Mouse (Mus musculus) CH12.LX (cell line): ENCODE measurements around the gene Ptprd. TPM values are rescaled to one million over a fixed set of nuclear protein-coding genes. Genes with fewer than 3 reads are reported as not detected.

Source experiments
- DNase-seq: peaks from one replicate; pipeline ENCODE4 v3.0.0-alpha.2; 2013; ENCODE audit errors: extremely low read depth
- H3K27ac ChIP-seq: 2 replicates; pipeline ENCODE4 v1.5.1; 2012; ENCODE audit warnings: low read depth, mild to moderate bottlenecking, control low read depth, moderate library complexity; ENCODE audit not compliant: insufficient read depth
- H3K27me3 ChIP-seq: replicated peaks from 2 replicates; pipeline ENCODE3; 2012; ENCODE audit warnings: inconsistent platforms
- H3K36me3 ChIP-seq, 2 experiments: replicated peaks in 1 of 2; 2 replicates each; pipeline versions ENCODE3 to v1.6.1; 2012; ENCODE audit warnings: inconsistent platforms in 1 of 2, low read length in 1 of 2, mild to moderate bottlenecking in 1 of 2, mixed read lengths in 1 of 2, moderate library complexity in 1 of 2; ENCODE audit not compliant: control insufficient read depth in 1 of 2, insufficient read depth in 1 of 2
- H3K4me1 ChIP-seq, 2 experiments: 2 replicates each; pipeline ENCODE4 v1.6.1; 2012; ENCODE audit warnings: inconsistent platforms in 1 of 2, moderate library complexity in 1 of 2; ENCODE audit not compliant: insufficient read depth in 2 of 2, control insufficient read depth in 1 of 2
- H3K4me2 ChIP-seq: 2 replicates; pipeline ENCODE4 v1.6.1; 2012; ENCODE audit warnings: low read depth, mild to moderate bottlenecking, control low read depth; ENCODE audit not compliant: poor library complexity, insufficient read depth, severe bottlenecking
- H3K4me3 ChIP-seq, 3 experiments: fragments of 150-350 bp in 1 of 3; sonication (generic) in 1 of 3; replicated peaks in 1 of 3; 2 replicates each; pipeline versions ENCODE3 to v1.5.1; 2011 to 2012; ENCODE audit warnings: low read depth in 2 of 3, low read length in 2 of 3, mild to moderate bottlenecking in 2 of 3, moderate library complexity in 2 of 3, control low read depth in 1 of 3, improper control_type of control experiment in 1 of 3, inconsistent platforms in 1 of 3, mixed read lengths in 1 of 3; ENCODE audit not compliant: poor library complexity in 1 of 3
- H3K79me2 ChIP-seq: replicated peaks from 2 replicates; pipeline ENCODE4 v1.6.1; 2012; ENCODE audit warnings: mild to moderate bottlenecking, moderate library complexity; ENCODE audit not compliant: control insufficient read depth, poor library complexity, insufficient read depth, severe bottlenecking; ENCODE audit errors: extremely low read depth
- H3K9ac ChIP-seq: 2 replicates; pipeline ENCODE4 v1.6.1; 2012; ENCODE audit warnings: low read depth, mild to moderate bottlenecking, control low read depth, moderate library complexity; ENCODE audit not compliant: insufficient read depth
- H3K9me3 ChIP-seq: replicated peaks from 2 replicates; pipeline ENCODE3; 2012; ENCODE audit warnings: low read length, inconsistent platforms, mixed read lengths
- CTCF ChIP-seq, 2 experiments: IDR thresholded peaks in 1 of 2; conservative IDR thresholded peaks in 1 of 2; 2 replicates each; pipeline ENCODE4 v1.5.1; 2011 to 2012; ENCODE audit warnings: low read depth in 2 of 2, low read length in 2 of 2, improper control_type of control experiment in 1 of 2, inconsistent platforms in 1 of 2, mild to moderate bottlenecking in 1 of 2, moderate library complexity in 1 of 2
- ELF1 ChIP-seq: IDR thresholded peaks from 2 replicates; pipeline ENCODE4 v1.6.1; 2014; ENCODE audit warnings: low read depth, mild to moderate bottlenecking, inconsistent platforms, low read length, improper control_type of control experiment
- HCFC1 ChIP-seq: IDR thresholded peaks from 2 replicates; pipeline ENCODE4 v1.6.1; 2012; ENCODE audit warnings: low read depth, mild to moderate bottlenecking, inconsistent platforms, low read length, improper control_type of control experiment
- IRF4 ChIP-seq: IDR thresholded peaks from 2 replicates; pipeline ENCODE4 v1.6.1; 2014; ENCODE audit warnings: low read depth, mild to moderate bottlenecking, inconsistent platforms, low read length, improper control_type of control experiment
- JUN ChIP-seq: IDR thresholded peaks from 2 replicates; pipeline ENCODE4 v1.6.1; 2011; ENCODE audit warnings: low read depth, mild to moderate bottlenecking, low read length, improper control_type of control experiment, moderate library complexity; ENCODE audit not compliant: insufficient read depth
- JUND ChIP-seq: conservative IDR thresholded peaks from 2 replicates; pipeline ENCODE4 v1.6.1; 2011; ENCODE audit warnings: low read depth, low read length, improper control_type of control experiment
- KAT2A ChIP-seq: IDR thresholded peaks from 2 replicates; pipeline ENCODE4 v1.6.1; 2012; ENCODE audit warnings: low read length, improper control_type of control experiment, inconsistent platforms; ENCODE audit not compliant: insufficient replicate concordance
- MAFK ChIP-seq: IDR thresholded peaks from 2 replicates; pipeline ENCODE4 v1.6.1; 2011; ENCODE audit warnings: low read length, improper control_type of control experiment; ENCODE audit not compliant: insufficient replicate concordance
- MAX ChIP-seq: IDR thresholded peaks from 2 replicates; pipeline ENCODE4 v1.6.1; 2011; ENCODE audit warnings: low read length, improper control_type of control experiment
- MAZ ChIP-seq: IDR thresholded peaks from 2 replicates; pipeline ENCODE4 v1.6.1; 2012; ENCODE audit warnings: low read depth, mild to moderate bottlenecking, inconsistent platforms, low read length, improper control_type of control experiment, moderate library complexity
- MYC ChIP-seq: IDR thresholded peaks from 2 replicates; pipeline ENCODE4 v1.6.1; 2011; ENCODE audit warnings: low read depth, mild to moderate bottlenecking, improper control_type of control experiment, low read length
- NELFE ChIP-seq: IDR thresholded peaks from 2 replicates; pipeline ENCODE4 v1.6.1; 2011; ENCODE audit warnings: low read depth, low read length, improper control_type of control experiment
- PAX5 ChIP-seq: IDR thresholded peaks from 2 replicates; pipeline ENCODE4 v1.6.1; 2012; ENCODE audit warnings: low read length, inconsistent platforms, mixed read lengths
- POLR2AphosphoS2 ChIP-seq: IDR thresholded peaks from 2 replicates; pipeline ENCODE4 v1.6.1; 2011; ENCODE audit warnings: low read depth, low read length, improper control_type of control experiment
- RCOR1 ChIP-seq: conservative IDR thresholded peaks from 2 replicates; pipeline ENCODE4 v1.6.1; 2012; ENCODE audit warnings: low read depth, mild to moderate bottlenecking, inconsistent platforms, low read length, improper control_type of control experiment
- SIN3A ChIP-seq: IDR thresholded peaks from 2 replicates; pipeline ENCODE4 v1.6.1; 2012; ENCODE audit warnings: low read length, improper control_type of control experiment, inconsistent platforms
- TBP ChIP-seq: conservative IDR thresholded peaks from 2 replicates; pipeline ENCODE4 v1.6.1; 2011; ENCODE audit warnings: low read depth, low read length, improper control_type of control experiment
- TCF12 ChIP-seq: IDR thresholded peaks from 2 replicates; pipeline ENCODE4 v1.6.1; 2014; ENCODE audit warnings: low read depth, mild to moderate bottlenecking, inconsistent platforms, low read length, improper control_type of control experiment
- UBTF ChIP-seq: IDR thresholded peaks from 2 replicates; pipeline ENCODE4 v1.6.1; 2012; ENCODE audit warnings: low read depth, mild to moderate bottlenecking, inconsistent platforms, low read length, improper control_type of control experiment, moderate library complexity
- USF2 ChIP-seq: conservative IDR thresholded peaks from 2 replicates; pipeline ENCODE4 v1.6.1; 2011; ENCODE audit warnings: low read depth, low read length, improper control_type of control experiment
- ZKSCAN1 ChIP-seq: IDR thresholded peaks from 2 replicates; pipeline ENCODE4 v1.6.1; 2012; ENCODE audit warnings: low read depth, inconsistent platforms, low read length, improper control_type of control experiment, borderline replicate concordance
- ZMIZ1 ChIP-seq: IDR thresholded peaks from 2 replicates; pipeline ENCODE4 v1.6.1; 2012; ENCODE audit warnings: low read depth, mild to moderate bottlenecking, inconsistent platforms, low read length, improper control_type of control experiment
- ZNF384 ChIP-seq: IDR thresholded peaks from 2 replicates; pipeline ENCODE4 v1.6.1; 2012; ENCODE audit warnings: low read depth, low read length, improper control_type of control experiment, inconsistent platforms
- dilution Hi-C: fragments of 300-500 bp; cut with MboI; formaldehyde crosslinking; loops from 2 replicates; pipeline ENCODE4 v1.14.3; 2020; ENCODE audit warnings: low sequenced_read_pairs; ENCODE audit not compliant: extremely low pct_unique_long_range_greater_than_20kb, extremely low pct_ligation_motif_present
- in situ Hi-C: fragments of 300-500 bp; cut with MboI; formaldehyde crosslinking; loops from 3 replicates; pipeline ENCODE4 v1.14.3; 2019; ENCODE audit warnings: low sequenced_read_pairs, low pct_ligation_motif_present, low pct_unique_long_range_greater_than_20kb, mixed read lengths
- polyA plus RNA-seq: library from polyadenylated mRNA; unstranded; fragments of >175 nt; gene quantifications from 2 replicates; pipeline ENCODE4 v1.2.1, GENCODE M21; 2012; ENCODE audit warnings: low read depth; ENCODE audit not compliant: insufficient read length
- total RNA-seq, 2 experiments: library from RNA; depleted of rRNA; stranded (reverse); fragments of 300-350 nt in 1 of 2; fragments of >200 nt in 1 of 2; gene quantifications; 2 replicates each; pipeline ENCODE4 v1.2.3; 2012 to 2014

Ptprd gene
- total and polyA plus RNA-seq, 3 experiments: not detected

DNA sequence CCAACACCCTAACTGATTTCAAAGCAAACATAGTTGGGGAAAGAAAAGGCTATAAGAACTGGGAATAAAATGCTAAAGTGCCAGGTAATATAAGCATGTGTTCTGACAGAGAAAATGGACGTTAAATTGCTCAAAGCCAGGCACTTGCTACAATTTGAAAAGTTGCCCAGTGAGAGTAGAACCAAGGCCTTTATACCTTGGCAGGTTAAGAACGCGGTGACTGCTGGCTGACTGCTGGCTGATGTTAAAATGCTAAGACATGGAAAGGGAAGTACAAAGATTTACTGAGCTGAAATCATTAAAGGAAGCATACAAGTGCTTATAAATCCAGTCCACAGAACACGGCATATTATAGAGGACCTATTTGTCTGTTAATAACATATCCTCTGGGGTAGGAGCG, 1796.1 kb downstream of the Ptprd start:
- no peak for DNase-seq
- no peaks in the 10 kb centered on the region for H3K36me3 ChIP-seq
- H3K79me2 ChIP-seq: no peaks in the 10 kb centered on the region
- H3K4me2 ChIP-seq: no peak overlapping the region
- in situ Hi-C loops (no loop called here), dilution Hi-C loops (no loop called here)
- no peak overlapping the region for H3K27ac ChIP-seq
- H3K9ac ChIP-seq: no peak overlapping the region
- no peaks in the 10 kb centered on the region for H3K27me3 ChIP-seq
- H3K9me3 ChIP-seq: peaks cover 45% of the 10 kb centered on the region
- no peak for TF ChIP-seq MYC
- no peak for TF ChIP-seq MAFK
- TF ChIP-seq KAT2A: no peak
- TF ChIP-seq MAZ: no peak
- TF ChIP-seq JUND: no peak
- no peak for TF ChIP-seq USF2
- no peak for TF ChIP-seq ZMIZ1
- TF ChIP-seq TCF12: no peak
- TF ChIP-seq JUN: no peak
- no peak for TF ChIP-seq UBTF
- TF ChIP-seq RCOR1: no peak
- TF ChIP-seq PAX5: no peak
- TF ChIP-seq ELF1: no peak
- no peak for TF ChIP-seq CTCF (conservative IDR thresholded peaks at IDR 0.05 in 1 of 2, IDR thresholded peaks at IDR 0.05 in 1 of 2; ENCODE audit: low read depth in 2 of 2, low read length in 2 of 2)
- no peak for TF ChIP-seq POLR2AphosphoS2
- no peak overlapping the region for H3K4me3 ChIP-seq
- H3K4me1 ChIP-seq: no peaks in the 10 kb centered on the region

DNA sequence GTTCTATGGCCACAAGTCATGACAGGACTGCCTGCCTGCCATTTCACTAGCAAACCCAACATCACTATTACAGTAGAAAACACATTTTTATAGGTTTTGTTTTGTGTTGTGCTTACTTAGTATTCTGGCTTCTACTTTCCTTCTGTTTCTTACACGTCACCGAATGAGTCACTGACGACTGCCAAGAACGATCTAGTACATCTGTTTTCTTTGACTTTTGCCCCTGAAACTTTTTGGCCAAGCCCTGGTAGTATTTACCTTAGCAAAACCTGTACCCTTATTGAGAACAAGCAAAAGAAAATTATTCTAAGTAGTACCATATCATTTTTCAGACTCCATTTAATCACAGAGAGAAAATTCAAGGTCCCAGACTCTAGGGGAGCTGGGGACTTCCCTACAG, 1797.2 kb downstream of the Ptprd start:
- dilution Hi-C loops: no loop called here
- Histone ChIP-seq H3K36me3 (no peaks in the 10 kb centered on the region), H3K4me1 (no peaks in the 10 kb centered on the region), H3K9me3 (peaks cover 45% of the 10 kb centered on the region), H3K79me2 (no peaks in the 10 kb centered on the region), H3K4me2 (no peak overlapping the region), H3K27ac (no peak overlapping the region), H3K9ac (no peak overlapping the region), H3K27me3 (no peaks in the 10 kb centered on the region), H3K4me3 (no peak overlapping the region)
- no peak for TF ChIP-seq MAX
- TF ChIP-seq HCFC1: no peak
- TF ChIP-seq JUN: no peak
- TF ChIP-seq NELFE: no peak
- no peak for TF ChIP-seq IRF4
- TF ChIP-seq TBP: no peak
- no peak for TF ChIP-seq SIN3A
- no peak for TF ChIP-seq ZNF384
- TF ChIP-seq JUND: no peak
- TF ChIP-seq ZKSCAN1: no peak
- no peak for TF ChIP-seq MAZ
- in situ Hi-C loops: no loop called here
- no peak for DNase-seq
